Mouse (Mus musculus) layer of hippocampus, adult 9-11 months (tissue): ENCODE measurements around the gene Foxk1.

Experiments used
- DNase-seq: peaks from one replicate; pipeline ENCODE4 v3.0.0; 2022

The Foxk1 gene

GRCm38 (mm10) chr5:142421886-142422285 is 20.6 kb downstream of the Foxk1 start:
- no peak for DNase-seq

GRCm38 (mm10) chr5:142423141-142423540 is 21.8 kb downstream of the Foxk1 start:
- no peak for DNase-seq

- no peak for DNase-seq
Observed at GRCm38 (mm10) chr5:142423701-142424100, 22.4 kb downstream of the Foxk1 start.

DNA sequence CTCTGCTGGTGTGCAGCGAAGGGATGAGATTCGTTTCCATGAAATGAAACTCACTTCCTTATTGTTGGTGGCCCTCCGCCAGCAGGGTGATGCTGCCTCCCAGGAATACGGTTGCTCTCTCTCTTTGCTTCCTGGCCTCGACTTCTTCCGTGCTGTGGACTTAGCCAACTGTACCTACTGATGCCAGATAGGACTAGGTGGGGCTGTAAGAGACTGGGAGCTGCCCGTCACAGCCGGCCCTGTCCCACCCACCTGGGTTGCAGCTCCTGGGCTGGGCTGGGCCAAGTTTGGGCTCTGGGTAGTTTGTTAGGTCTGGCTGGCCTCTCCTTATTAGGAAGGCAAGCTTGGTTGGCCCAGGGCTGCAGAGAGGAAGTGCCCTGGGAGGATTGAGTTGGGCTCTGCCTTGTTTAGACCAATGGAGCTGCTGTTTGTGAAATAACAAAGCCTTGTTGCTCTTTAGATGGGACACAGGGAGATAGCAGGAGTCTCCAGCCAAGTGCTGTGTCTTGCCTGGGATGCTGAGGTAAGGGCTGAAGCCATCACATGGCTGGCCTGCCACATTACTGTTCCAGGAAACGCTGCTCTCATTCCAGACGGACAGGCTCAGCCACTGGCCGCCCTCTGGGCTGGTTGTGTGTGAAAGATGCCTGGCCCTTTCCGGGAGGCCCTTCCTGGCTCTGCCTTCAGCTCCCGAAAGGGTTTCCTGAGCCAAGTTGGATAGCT is 23.5 kb downstream of the Foxk1 start:
- DNase-seq = peak; percentile 48

GRCm38 (mm10) chr5:142426476-142426875 is 25.2 kb downstream of the Foxk1 start:
- no peak for DNase-seq

DNA sequence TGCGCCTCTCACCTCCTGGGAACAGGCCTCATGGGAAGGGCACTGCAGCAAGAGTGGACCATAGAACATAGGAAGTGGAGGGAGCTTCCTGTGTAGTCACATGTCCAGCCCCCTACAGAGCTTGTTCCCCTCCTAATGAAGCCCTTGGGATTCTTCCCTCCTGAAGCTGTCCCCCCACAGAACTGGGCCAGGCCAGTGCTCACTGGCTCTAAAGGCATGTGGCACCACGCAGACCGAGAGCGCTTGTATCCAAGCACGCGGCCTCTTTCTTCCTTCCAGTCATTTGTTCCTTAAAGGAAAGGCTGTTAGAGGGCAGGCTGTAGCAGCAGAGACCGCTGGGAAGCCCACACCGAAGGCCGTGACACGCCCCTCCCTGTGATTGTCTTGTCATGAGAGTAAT is 26.6 kb downstream of the Foxk1 start:
- no peak for DNase-seq

DNA sequence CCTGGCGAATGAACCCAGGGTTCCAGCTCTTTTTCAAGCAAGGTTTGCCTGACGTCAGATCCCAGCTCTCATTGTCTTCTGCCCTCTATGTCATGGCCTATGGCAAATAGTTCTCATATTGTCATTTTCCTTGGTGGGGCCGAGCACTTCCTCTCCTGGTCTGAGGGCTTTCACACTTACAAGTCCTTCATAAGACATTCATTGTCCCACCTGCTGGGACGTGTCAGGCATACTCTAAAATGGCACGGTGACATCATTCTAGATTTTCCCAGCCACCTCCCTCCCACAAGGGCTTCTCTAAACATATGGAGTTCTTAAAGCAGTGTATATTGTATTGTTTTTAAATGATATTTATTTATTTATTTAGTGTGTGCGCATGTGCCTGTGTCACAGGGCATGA is 27.4 kb downstream of the Foxk1 start:
- DNase-seq = no peak

- DNase-seq = no peak
Observed at GRCm38 (mm10) chr5:142431029-142431428, 29.7 kb downstream of the Foxk1 start.

- no peak for DNase-seq
Observed at GRCm38 (mm10) chr5:142431811-142432434, 30.6 kb downstream of the Foxk1 start.

DNA sequence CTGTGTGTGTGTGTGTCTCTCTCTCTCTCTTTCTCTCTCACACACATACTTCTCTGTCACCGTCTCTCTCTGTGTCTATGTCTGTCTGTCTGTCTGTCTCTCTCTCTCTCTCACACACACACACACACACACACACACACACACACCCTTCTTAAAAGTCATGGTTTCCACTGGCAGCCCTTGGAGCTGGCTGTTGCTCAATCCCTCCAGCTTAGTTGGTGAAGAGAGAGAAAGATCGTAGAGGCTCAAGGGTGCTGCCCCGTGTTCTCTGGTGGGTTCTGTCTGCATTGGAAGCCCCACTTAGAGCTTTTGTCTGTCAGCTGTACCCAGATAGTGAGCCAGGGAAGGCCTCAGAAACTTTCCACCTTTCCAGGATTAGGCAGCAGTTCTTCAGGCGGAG is 31.4 kb downstream of the Foxk1 start:
- no peak for DNase-seq

GRCm38 (mm10) chr5:142434052-142434451 is 32.8 kb downstream of the Foxk1 start:
- peak; percentile 80 for DNase-seq

DNA sequence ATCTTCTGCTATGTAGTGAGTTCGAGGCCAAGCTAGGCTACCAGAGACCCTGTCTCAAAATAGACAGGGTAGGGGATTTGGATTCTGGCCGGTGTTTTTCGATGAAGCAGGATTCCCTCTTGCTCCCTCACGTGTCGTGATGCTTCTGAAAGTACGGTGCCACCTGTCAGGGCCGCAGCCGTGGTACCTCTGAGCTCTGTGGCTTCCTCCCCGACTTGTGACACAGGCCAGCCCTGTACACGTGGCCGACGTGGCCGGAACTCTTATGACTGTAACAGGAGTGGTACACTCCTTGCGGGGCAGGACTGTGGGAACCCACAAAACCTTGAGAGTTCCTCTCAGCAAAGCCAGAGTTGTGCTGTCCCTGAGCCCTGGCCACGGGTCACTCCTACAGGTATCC is 34.4 kb downstream of the Foxk1 start:
- no peak for DNase-seq

DNA sequence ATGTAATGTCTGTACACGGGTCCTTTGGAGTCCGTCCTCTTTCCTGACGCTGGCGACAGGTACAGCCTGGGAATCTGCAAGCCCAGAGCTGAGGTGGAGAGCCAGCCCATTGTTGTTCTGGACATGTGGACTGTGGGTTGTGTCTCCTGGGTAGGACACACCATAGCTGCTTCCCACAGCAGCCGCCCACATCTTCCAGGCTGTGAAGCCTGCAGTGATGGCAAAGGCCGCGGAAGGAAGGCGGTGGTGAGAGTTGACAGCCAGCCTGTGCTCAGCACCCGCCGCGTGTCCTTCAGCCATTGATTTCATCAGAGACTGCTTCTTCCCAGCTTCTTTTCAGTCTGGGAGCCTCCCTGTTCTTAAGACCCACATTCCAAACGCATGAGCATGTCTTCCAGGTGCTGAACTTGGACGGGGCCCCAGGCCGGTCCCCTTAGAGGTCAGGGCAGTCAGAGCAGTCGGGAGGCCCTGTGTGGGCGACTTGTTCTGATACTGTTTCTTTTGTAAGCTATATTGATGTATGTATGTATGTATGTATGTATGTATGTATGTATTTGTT is 37.2 kb downstream of the Foxk1 start:
- peak; percentile 64 for DNase-seq

DNA sequence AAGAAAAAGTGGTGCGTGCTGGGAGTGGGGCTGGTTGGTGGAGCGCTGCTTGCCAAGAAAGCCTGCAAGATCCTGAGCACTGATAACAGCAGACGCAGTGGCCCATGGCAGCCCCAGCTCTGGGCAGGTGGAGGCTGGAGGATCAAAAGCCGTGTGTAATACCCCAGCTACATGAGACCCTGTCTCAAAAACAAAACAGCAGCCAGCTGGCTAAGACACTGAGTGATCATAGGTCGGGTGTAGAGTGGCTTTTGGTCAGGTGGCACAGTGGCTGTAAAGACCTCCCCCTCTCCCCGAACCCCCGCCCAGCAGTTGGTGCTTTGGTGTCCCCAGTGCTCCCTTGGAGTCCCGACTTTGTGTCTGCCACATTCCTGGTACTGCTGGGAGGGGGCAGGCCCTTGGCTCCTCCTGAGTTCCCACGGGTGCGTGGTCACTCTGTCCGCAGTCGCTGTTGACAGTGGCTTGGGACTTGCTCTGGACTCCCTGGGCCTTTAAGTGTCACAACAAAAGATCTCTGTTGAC is 38.7 kb downstream of the Foxk1 start:
- peak; percentile 18 for DNase-seq

DNA sequence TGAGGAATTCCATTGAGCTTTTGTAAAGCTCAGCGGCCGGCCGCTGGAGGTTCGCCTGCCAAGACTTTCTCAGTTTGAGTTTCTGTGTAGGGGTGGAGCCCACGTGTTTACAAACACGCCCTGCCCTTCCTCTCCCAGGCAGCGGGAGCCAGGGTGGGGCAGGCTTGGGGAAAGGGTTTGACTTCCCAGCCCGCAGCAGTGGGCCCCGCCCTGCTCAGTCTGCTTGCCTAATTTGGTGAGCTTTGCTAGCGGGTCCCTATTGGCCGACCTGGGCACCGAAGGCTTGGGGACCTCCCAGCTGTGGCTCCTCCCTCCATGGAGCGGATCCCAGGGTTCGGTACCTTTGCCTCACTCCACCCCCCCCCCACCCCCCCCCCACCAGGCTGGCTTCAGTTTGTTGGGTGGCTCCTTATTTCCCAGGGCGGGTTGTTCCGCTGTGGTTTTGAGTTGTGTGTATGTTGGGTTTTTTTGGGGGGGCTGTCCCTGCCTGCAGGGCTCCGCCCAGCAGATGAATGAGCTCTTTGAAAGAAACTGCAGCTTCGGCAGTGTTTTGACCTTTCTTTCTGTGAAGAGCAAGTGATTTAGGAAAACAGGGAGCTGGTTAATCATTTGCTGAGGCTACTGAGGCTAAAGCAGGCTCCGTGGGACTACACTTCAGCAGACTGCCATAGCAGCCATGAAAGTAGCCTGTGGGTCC is 39.3 kb downstream of the Foxk1 start:
- DNase-seq = peak; percentile 81

DNA sequence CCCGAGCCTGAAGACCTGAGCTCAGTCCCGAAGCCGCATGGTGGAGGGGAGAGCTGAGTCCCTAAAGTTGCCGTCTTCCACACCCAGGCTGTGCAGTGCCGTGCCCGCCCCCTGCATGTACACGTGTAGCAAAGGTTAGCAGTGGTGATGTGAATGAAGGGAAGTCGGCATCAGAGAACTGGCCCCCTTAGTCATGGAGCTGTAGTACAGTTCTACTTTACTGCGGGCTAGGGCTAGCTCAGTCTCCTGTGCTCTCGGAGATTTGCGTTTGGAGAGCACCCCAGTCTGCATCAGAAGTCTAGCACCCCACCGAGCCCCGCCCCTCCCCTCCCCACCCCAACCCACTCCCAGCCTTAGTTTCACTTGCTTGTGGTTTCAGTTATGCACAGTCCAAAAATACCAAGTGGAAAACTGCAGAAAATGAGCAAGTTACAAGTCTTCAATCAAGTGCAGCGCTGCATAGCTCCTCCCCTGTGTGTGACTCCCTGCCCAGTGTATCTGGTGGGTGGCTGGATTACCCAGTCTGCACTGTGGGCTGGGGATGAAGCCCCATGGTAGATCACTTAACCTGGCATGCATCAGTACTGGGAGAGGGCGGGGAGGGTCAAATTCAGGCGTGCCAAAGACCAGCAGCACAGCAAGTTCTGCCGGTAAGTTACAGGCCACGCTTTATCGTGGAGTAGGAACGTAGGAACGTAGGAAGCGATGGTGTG is 40.2 kb downstream of the Foxk1 start:
- DNase-seq = no peak

DNA sequence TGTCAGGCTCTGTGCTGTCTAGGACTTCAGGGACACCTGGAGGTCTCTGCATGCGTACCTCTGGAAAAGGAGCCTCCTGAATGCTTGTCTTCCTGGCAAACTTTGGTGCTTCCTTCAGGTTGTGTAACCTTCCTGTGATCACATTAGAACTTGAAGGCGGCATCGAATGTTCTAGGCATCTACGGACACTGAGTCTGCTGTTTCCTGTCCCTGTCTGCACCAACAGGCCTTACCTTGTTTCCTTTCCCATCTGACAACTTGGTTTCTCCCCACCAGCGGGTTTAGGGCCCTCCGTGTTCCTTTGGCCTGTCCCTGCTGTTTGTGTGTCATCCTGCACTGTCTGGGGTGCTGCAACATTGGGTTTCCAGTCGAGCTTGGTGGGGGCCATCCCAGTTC is 40.7 kb downstream of the Foxk1 start:
- no peak for DNase-seq

- no peak for DNase-seq
Observed at GRCm38 (mm10) chr5:142443514-142443913, 42.2 kb downstream of the Foxk1 start.

DNA sequence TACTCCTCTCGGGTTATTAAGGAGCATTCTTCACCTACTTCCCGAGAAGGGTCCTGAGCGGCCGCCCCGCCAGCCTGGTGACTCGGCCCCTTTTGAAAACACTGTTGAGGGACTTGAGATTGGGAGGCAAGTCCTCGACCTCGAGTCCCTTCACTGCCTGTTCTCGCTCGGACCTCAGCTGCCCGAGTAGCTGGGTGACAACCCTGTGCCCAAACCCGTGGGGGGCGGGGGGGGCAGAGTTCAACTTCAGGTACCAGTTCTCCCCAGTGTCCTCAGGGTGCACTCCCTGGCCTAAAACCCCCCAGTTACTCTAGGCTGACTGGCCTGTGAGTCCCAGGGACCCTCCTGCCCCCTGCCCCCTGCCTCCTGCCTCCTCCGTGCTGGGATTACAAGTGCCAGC is 42.7 kb downstream of the Foxk1 start:
- DNase-seq = no peak

GRCm38 (mm10) chr5:142444791-142445531 is 43.7 kb downstream of the Foxk1 start:
- no peak for DNase-seq

GRCm38 (mm10) chr5:142445709-142446108 is 44.4 kb downstream of the Foxk1 start:
- DNase-seq = no peak

DNA sequence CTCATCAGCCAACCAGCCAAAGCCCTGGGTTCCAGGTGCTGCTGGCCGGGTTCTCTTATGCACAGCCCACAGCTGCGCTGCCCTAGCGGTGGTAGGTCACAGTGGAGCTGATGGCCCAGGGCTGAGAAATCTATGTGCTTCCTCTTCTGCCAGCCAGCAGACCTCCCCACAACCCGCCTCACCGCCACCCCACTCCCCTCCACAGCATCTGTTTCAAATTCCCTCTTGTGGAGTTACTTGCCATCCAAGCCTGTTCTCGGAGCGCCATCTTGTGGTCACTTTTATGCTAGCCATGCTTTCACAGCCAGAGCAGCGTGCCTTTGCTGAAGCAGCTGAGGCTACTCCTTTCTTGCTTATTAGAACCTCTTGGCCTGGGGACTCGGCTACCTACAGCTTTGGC is 46.8 kb downstream of the Foxk1 start:
- DNase-seq = peak; percentile 89
